Mouse (Mus musculus) CH12.LX (cell line): ENCODE results near the gene Flot1. TPM values are rescaled to one million over a fixed set of nuclear protein-coding genes. Genes with fewer than 3 reads are reported as not detected.
A peak's percentile ranks its signal among the peaks of the same experiment; 100 is the strongest.
"Not testable (repeated sequence)": the region's sequence is repeated elsewhere in the genome, so short reads cannot be mapped to it uniquely, and the experiment has no call there.

Experiments used
- DNase-seq: peaks from one replicate; pipeline ENCODE4 v3.0.0-alpha.2; 2013; ENCODE audit errors: extremely low read depth
- H3K27ac ChIP-seq: 2 replicates; pipeline ENCODE4 v1.5.1; 2012; ENCODE audit warnings: low read depth, mild to moderate bottlenecking, control low read depth, moderate library complexity; ENCODE audit not compliant: insufficient read depth
- H3K27me3 ChIP-seq: replicated peaks from 2 replicates; pipeline ENCODE3; 2012; ENCODE audit warnings: inconsistent platforms
- H3K36me3 ChIP-seq, 2 experiments: replicated peaks in 1 of 2; 2 replicates each; pipeline versions ENCODE3 to v1.6.1; 2012; ENCODE audit warnings: inconsistent platforms in 1 of 2, low read length in 1 of 2, mild to moderate bottlenecking in 1 of 2, mixed read lengths in 1 of 2, moderate library complexity in 1 of 2; ENCODE audit not compliant: control insufficient read depth in 1 of 2, insufficient read depth in 1 of 2
- H3K4me1 ChIP-seq, 2 experiments: 2 replicates each; pipeline ENCODE4 v1.6.1; 2012; ENCODE audit warnings: inconsistent platforms in 1 of 2, moderate library complexity in 1 of 2; ENCODE audit not compliant: insufficient read depth in 2 of 2, control insufficient read depth in 1 of 2
- H3K4me2 ChIP-seq: 2 replicates; pipeline ENCODE4 v1.6.1; 2012; ENCODE audit warnings: low read depth, mild to moderate bottlenecking, control low read depth; ENCODE audit not compliant: poor library complexity, insufficient read depth, severe bottlenecking
- H3K4me3 ChIP-seq, 3 experiments: fragments of 150-350 bp in 1 of 3; sonication (generic) in 1 of 3; replicated peaks in 1 of 3; 2 replicates each; pipeline versions ENCODE3 to v1.5.1; 2011 to 2012; ENCODE audit warnings: low read depth in 2 of 3, low read length in 2 of 3, mild to moderate bottlenecking in 2 of 3, moderate library complexity in 2 of 3, control low read depth in 1 of 3, improper control_type of control experiment in 1 of 3, inconsistent platforms in 1 of 3, mixed read lengths in 1 of 3; ENCODE audit not compliant: poor library complexity in 1 of 3
- H3K79me2 ChIP-seq: replicated peaks from 2 replicates; pipeline ENCODE4 v1.6.1; 2012; ENCODE audit warnings: mild to moderate bottlenecking, moderate library complexity; ENCODE audit not compliant: control insufficient read depth, poor library complexity, insufficient read depth, severe bottlenecking; ENCODE audit errors: extremely low read depth
- H3K9ac ChIP-seq: 2 replicates; pipeline ENCODE4 v1.6.1; 2012; ENCODE audit warnings: low read depth, mild to moderate bottlenecking, control low read depth, moderate library complexity; ENCODE audit not compliant: insufficient read depth
- H3K9me3 ChIP-seq: replicated peaks from 2 replicates; pipeline ENCODE3; 2012; ENCODE audit warnings: low read length, inconsistent platforms, mixed read lengths
- CHD1 ChIP-seq: IDR thresholded peaks from 2 replicates; pipeline ENCODE4 v1.6.1; 2012; ENCODE audit warnings: low read depth, low read length, improper control_type of control experiment, inconsistent platforms
- ELF1 ChIP-seq: IDR thresholded peaks from 2 replicates; pipeline ENCODE4 v1.6.1; 2014; ENCODE audit warnings: low read depth, mild to moderate bottlenecking, inconsistent platforms, low read length, improper control_type of control experiment
- ETS1 ChIP-seq: conservative IDR thresholded peaks from 2 replicates; pipeline ENCODE4 v1.6.1; 2012; ENCODE audit warnings: low read depth, mild to moderate bottlenecking, inconsistent platforms, low read length, improper control_type of control experiment, moderate library complexity
- IRF4 ChIP-seq: IDR thresholded peaks from 2 replicates; pipeline ENCODE4 v1.6.1; 2014; ENCODE audit warnings: low read depth, mild to moderate bottlenecking, inconsistent platforms, low read length, improper control_type of control experiment
- MAFK ChIP-seq: IDR thresholded peaks from 2 replicates; pipeline ENCODE4 v1.6.1; 2011; ENCODE audit warnings: low read length, improper control_type of control experiment; ENCODE audit not compliant: insufficient replicate concordance
- MAX ChIP-seq: IDR thresholded peaks from 2 replicates; pipeline ENCODE4 v1.6.1; 2011; ENCODE audit warnings: low read length, improper control_type of control experiment
- MAZ ChIP-seq: IDR thresholded peaks from 2 replicates; pipeline ENCODE4 v1.6.1; 2012; ENCODE audit warnings: low read depth, mild to moderate bottlenecking, inconsistent platforms, low read length, improper control_type of control experiment, moderate library complexity
- MXI1 ChIP-seq: IDR thresholded peaks from 2 replicates; pipeline ENCODE4 v1.6.1; 2011; ENCODE audit warnings: mild to moderate bottlenecking, low read depth, low read length, improper control_type of control experiment
- NELFE ChIP-seq: IDR thresholded peaks from 2 replicates; pipeline ENCODE4 v1.6.1; 2011; ENCODE audit warnings: low read depth, low read length, improper control_type of control experiment
- TBP ChIP-seq: conservative IDR thresholded peaks from 2 replicates; pipeline ENCODE4 v1.6.1; 2011; ENCODE audit warnings: low read depth, low read length, improper control_type of control experiment
- ZMIZ1 ChIP-seq: IDR thresholded peaks from 2 replicates; pipeline ENCODE4 v1.6.1; 2012; ENCODE audit warnings: low read depth, mild to moderate bottlenecking, inconsistent platforms, low read length, improper control_type of control experiment
- ZNF384 ChIP-seq: IDR thresholded peaks from 2 replicates; pipeline ENCODE4 v1.6.1; 2012; ENCODE audit warnings: low read depth, low read length, improper control_type of control experiment, inconsistent platforms
- dilution Hi-C: fragments of 300-500 bp; cut with MboI; formaldehyde crosslinking; loops from 2 replicates; pipeline ENCODE4 v1.14.3; 2020; ENCODE audit warnings: low sequenced_read_pairs; ENCODE audit not compliant: extremely low pct_unique_long_range_greater_than_20kb, extremely low pct_ligation_motif_present
- in situ Hi-C: fragments of 300-500 bp; cut with MboI; formaldehyde crosslinking; loops from 3 replicates; pipeline ENCODE4 v1.14.3; 2019; ENCODE audit warnings: low sequenced_read_pairs, low pct_ligation_motif_present, low pct_unique_long_range_greater_than_20kb, mixed read lengths
- polyA plus RNA-seq: library from polyadenylated mRNA; unstranded; fragments of >175 nt; gene quantifications from 2 replicates; pipeline ENCODE4 v1.2.1, GENCODE M21; 2012; ENCODE audit warnings: low read depth; ENCODE audit not compliant: insufficient read length
- total RNA-seq, 2 experiments: library from RNA; depleted of rRNA; stranded (reverse); fragments of 300-350 nt in 1 of 2; fragments of >200 nt in 1 of 2; gene quantifications; 2 replicates each; pipeline ENCODE4 v1.2.3; 2012 to 2014

Gene Flot1
- total and polyA plus RNA-seq, 3 experiments, result 16.3 to 21.6 (median 17.6) TPM

GRCm38 (mm10) chr17:35838122-35838544, 15.1 kb downstream of the Flot1 start, which contains the start of gene Tubb5 (continued):
- peak; percentile 39; the same call in 1 of the 2 replicates for TF ChIP-seq IRF4
- peak; percentile 72; the same call in 1 of the 2 replicates for TF ChIP-seq MAX
- peak; percentile 56; the same call in 1 of the 2 replicates for TF ChIP-seq ELF1

- Histone ChIP-seq H3K4me1 (peaks cover 11 to 46% of the 10 kb centered on the region in 2 experiments), H3K9me3 (no peaks in the 10 kb centered on the region), H3K4me3 (peak overlapping the region; percentile 41 to 83 (median 63)), H3K27me3 (no peaks in the 10 kb centered on the region), H3K79me2 (peaks cover 38% of the 10 kb centered on the region), H3K4me2 (peak overlapping the region; percentile 95), H3K27ac (peak overlapping the region; percentile 79), H3K9ac (peak overlapping the region; percentile 83), H3K36me3 (peaks cover 31 to 34% of the 10 kb centered on the region in 2 experiments)
- in situ Hi-C loops (loop anchor here (5.0 kb wide), 1 partner anchor 34 kb away; no protein-coding TSS in a partner anchor), dilution Hi-C loops (no loop called here)
- DNase-seq, result peak; percentile 51
- no peak; the same call in 1 of the 2 replicates for TF ChIP-seq CHD1
- TF ChIP-seq ZMIZ1, result peak; percentile 56; the same call in 1 of the 2 replicates
- 0 out of 2 replicates have a peak, but pooled peaks have one; percentile 48 for TF ChIP-seq MAZ
- peak; percentile 67; the same call in 1 of the 2 replicates for TF ChIP-seq MXI1
- TF ChIP-seq ZNF384, result no peak
- peak; percentile 96 for TF ChIP-seq MAFK
- peak; percentile 44; the same call in 1 of the 2 replicates for TF ChIP-seq ETS1
Measured at GRCm38 (mm10) chr17:35838570-35838969, 15.5 kb downstream of the Flot1 start.

GRCm38 (mm10) chr17:35839002-35839401, 16.0 kb downstream of the Flot1 start:
- H3K9me3 ChIP-seq, DNase-seq, dilution Hi-C loops, H3K27me3 ChIP-seq: not testable (repeated sequence)
- H3K4me3 ChIP-seq, result peak overlapping the region; percentile 48 to 83 (median 63)
- H3K4me2 ChIP-seq, result peak overlapping the region; percentile 95
- H3K79me2 ChIP-seq, result peaks cover 38% of the 10 kb centered on the region
- peak overlapping the region; percentile 83 for H3K9ac ChIP-seq
- H3K27ac ChIP-seq, result peak overlapping the region; percentile 79
- H3K4me1 ChIP-seq, result peaks cover 11 to 42% of the 10 kb centered on the region in 2 experiments
- peaks cover 27 to 29% of the 10 kb centered on the region in 2 experiments for H3K36me3 ChIP-seq
- in situ Hi-C loops, result loop anchor here (5.0 kb wide), 1 partner anchor 33 kb away; no protein-coding TSS in a partner anchor
- TF ChIP-seq NELFE, result peak; percentile 47; the same call in 1 of the 2 replicates
- TF ChIP-seq TBP, result 0 out of 2 replicates have a peak, but pooled peaks have one; percentile 44
